Mouse (Mus musculus): Measurements from ENCODE around the gene Zfp423. TPM values are rescaled to one million over a fixed set of nuclear protein-coding genes. Genes with fewer than 3 reads are reported as not detected.

The Zfp423 gene
- polyA plus RNA-seq, 1 experiment from 2014 or later: 24.8 TPM

- H3K9me3 ChIP-seq (replicated peaks): no peaks in the 10 kb centered on the region
- H3K27me3 ChIP-seq (ENCODE audit: low read depth, poor library complexity, severe bottlenecking): no peaks in the 10 kb centered on the region
- no peak overlapping the region for H3K4me3 ChIP-seq
- peak overlapping the region; percentile 55; the same call in 1 of the 2 replicates for H3K27ac ChIP-seq (replicated peaks)
- H3K36me3 ChIP-seq: peaks cover 3% of the 10 kb centered on the region; the same call in 1 of the 2 replicates
- H3K4me1 ChIP-seq: peaks cover 64% of the 10 kb centered on the region
- DNase-seq (ENCODE audit: low spot score): no peak
- 85% methylated on average over 6 of the region's 6 CpGs for WGBS
These were observed 247.4 kb downstream of the Zfp423 start for GRCm38 (mm10) chr8:87711955-87712354.

GRCm38 (mm10) chr8:87708127-87708637, 251.2 kb downstream of the Zfp423 start:
- no peaks in the 10 kb centered on the region for H3K36me3 ChIP-seq
- H3K9me3 ChIP-seq (replicated peaks): no peaks in the 10 kb centered on the region
- H3K27me3 ChIP-seq (ENCODE audit: low read depth, poor library complexity, severe bottlenecking): no peaks in the 10 kb centered on the region
- peaks cover 64% of the 10 kb centered on the region for H3K4me1 ChIP-seq
- DNase-seq (ENCODE audit: low spot score): no peak
- WGBS: 22% methylated on average over 11 of the region's 11 CpGs
- peak overlapping the region; percentile 80 for H3K27ac ChIP-seq (replicated peaks)
- H3K4me3 ChIP-seq: no peak overlapping the region

- Histone ChIP-seq H3K36me3 (0 out of 2 replicates have a peak, but pooled peaks cover under 1% of the 10 kb centered on the region), H3K27ac (replicated peaks) (no peak overlapping the region; the same call in 1 of the 2 replicates), H3K4me3 (no peak overlapping the region), H3K4me1 (peaks cover 64% of the 10 kb centered on the region), H3K27me3 (ENCODE audit: low read depth, poor library complexity, severe bottlenecking) (no peaks in the 10 kb centered on the region), H3K9me3 (replicated peaks) (no peaks in the 10 kb centered on the region)
- 82% methylated on average over 17 of the region's 17 CpGs for WGBS
- no peak for DNase-seq (ENCODE audit: low spot score)
These were observed 252.2 kb downstream of the Zfp423 start for GRCm38 (mm10) chr8:87707176-87707575.

GRCm38 (mm10) chr8:87704756-87705155, 254.6 kb downstream of the Zfp423 start:
- Histone ChIP-seq H3K9me3 (replicated peaks) (no peaks in the 10 kb centered on the region), H3K4me1 (peaks cover 65% of the 10 kb centered on the region), H3K4me3 (no peak overlapping the region), H3K27ac (replicated peaks) (no peak overlapping the region), H3K27me3 (ENCODE audit: low read depth, poor library complexity, severe bottlenecking) (no peaks in the 10 kb centered on the region), H3K36me3 (0 out of 2 replicates have a peak, but pooled peaks cover 7% of the 10 kb centered on the region)
- WGBS: 98% methylated on average over 3 of the region's 3 CpGs
- no peak for DNase-seq (ENCODE audit: low spot score)

- H3K4me3 ChIP-seq: no peak overlapping the region
- 40% methylated on average over 10 of the region's 10 CpGs for WGBS
- peak overlapping the region; percentile 74 for H3K27ac ChIP-seq (replicated peaks)
- no peaks in the 10 kb centered on the region for H3K9me3 ChIP-seq (replicated peaks)
- H3K36me3 ChIP-seq: 0 out of 2 replicates have a peak, but pooled peaks cover 7% of the 10 kb centered on the region
- H3K4me1 ChIP-seq: peaks cover 52% of the 10 kb centered on the region
- no peaks in the 10 kb centered on the region for H3K27me3 ChIP-seq (ENCODE audit: low read depth, poor library complexity, severe bottlenecking)
- no peak for DNase-seq (ENCODE audit: low spot score)
These were observed 256.5 kb downstream of the Zfp423 start for GRCm38 (mm10) chr8:87702790-87703311.

GRCm38 (mm10) chr8:87702051-87702521, 257.3 kb downstream of the Zfp423 start:
- no peaks in the 10 kb centered on the region for H3K27me3 ChIP-seq (ENCODE audit: low read depth, poor library complexity, severe bottlenecking)
- DNase-seq (ENCODE audit: low spot score): no peak
- H3K9me3 ChIP-seq (replicated peaks): no peaks in the 10 kb centered on the region
- 72% methylated on average over 8 of the region's 8 CpGs for WGBS
- H3K4me1 ChIP-seq: peaks cover 55% of the 10 kb centered on the region
- peak overlapping the region; percentile 74 for H3K27ac ChIP-seq (replicated peaks)
- H3K36me3 ChIP-seq: 0 out of 2 replicates have a peak, but pooled peaks cover 7% of the 10 kb centered on the region
- no peak overlapping the region for H3K4me3 ChIP-seq

- H3K4me1 ChIP-seq: peaks cover 57% of the 10 kb centered on the region
- DNase-seq (ENCODE audit: low spot score): no peak
- no peaks in the 10 kb centered on the region for H3K27me3 ChIP-seq (ENCODE audit: low read depth, poor library complexity, severe bottlenecking)
- H3K36me3 ChIP-seq: 0 out of 2 replicates have a peak, but pooled peaks cover 7% of the 10 kb centered on the region
- WGBS: 76% methylated on average over 4 of the region's 4 CpGs
- H3K9me3 ChIP-seq (replicated peaks): no peaks in the 10 kb centered on the region
- H3K4me3 ChIP-seq: no peak overlapping the region
- H3K27ac ChIP-seq (replicated peaks): peak overlapping the region; percentile 74; the same call in 1 of the 2 replicates
These were observed 257.8 kb downstream of the Zfp423 start for GRCm38 (mm10) chr8:87701583-87701982.

- H3K4me1 ChIP-seq: peaks cover 69% of the 10 kb centered on the region
- DNase-seq (ENCODE audit: low spot score): no peak
- H3K4me3 ChIP-seq: no peak overlapping the region
- H3K9me3 ChIP-seq (replicated peaks): no peaks in the 10 kb centered on the region
- 0 out of 2 replicates have a peak, but pooled peaks cover 10% of the 10 kb centered on the region for H3K36me3 ChIP-seq
- WGBS: 64% methylated on average over 12 of the region's 12 CpGs
- H3K27me3 ChIP-seq (ENCODE audit: low read depth, poor library complexity, severe bottlenecking): no peaks in the 10 kb centered on the region
- H3K27ac ChIP-seq (replicated peaks): no peak overlapping the region
These were observed 259.1 kb downstream of the Zfp423 start for GRCm38 (mm10) chr8:87700321-87700720.

- Histone ChIP-seq H3K4me1 (peaks cover 73% of the 10 kb centered on the region), H3K36me3 (0 out of 2 replicates have a peak, but pooled peaks cover 8% of the 10 kb centered on the region), H3K4me3 (no peak overlapping the region), H3K27ac (replicated peaks) (no peak overlapping the region), H3K9me3 (replicated peaks) (no peaks in the 10 kb centered on the region), H3K27me3 (ENCODE audit: low read depth, poor library complexity, severe bottlenecking) (no peaks in the 10 kb centered on the region)
- 64% methylated on average over 9 of the region's 9 CpGs for WGBS
- no peak for DNase-seq (ENCODE audit: low spot score)
These were observed 262.3 kb downstream of the Zfp423 start for GRCm38 (mm10) chr8:87697127-87697526.

- 69% methylated on average over 4 of the region's 4 CpGs for WGBS
These were observed 265.7 kb downstream of the Zfp423 start for GRCm38 (mm10) chr8:87693741-87694140.

GRCm38 (mm10) chr8:87690100-87691095, 269.0 kb downstream of the Zfp423 start:
- peak; percentile 38 for DNase-seq (ENCODE audit: low spot score)
- Histone ChIP-seq H3K9me3 (replicated peaks) (no peaks in the 10 kb centered on the region), H3K27ac (replicated peaks) (peak overlapping the region; percentile 83), H3K27me3 (ENCODE audit: low read depth, poor library complexity, severe bottlenecking) (no peaks in the 10 kb centered on the region), H3K4me1 (peaks cover 100% of the 10 kb centered on the region), H3K36me3 (peaks cover 25% of the 10 kb centered on the region), H3K4me3 (peak overlapping the region; percentile 22; the same call in 1 of the 2 replicates)
- 40% methylated on average over 28 of the region's 28 CpGs for WGBS

More at GRCm38 (mm10) chr8:87693741-87694140, 265.7 kb downstream of the Zfp423 start:
- Histone ChIP-seq H3K27ac (replicated peaks) (peak overlapping the region; percentile 50), H3K9me3 (replicated peaks) (no peaks in the 10 kb centered on the region), H3K27me3 (ENCODE audit: low read depth, poor library complexity, severe bottlenecking) (no peaks in the 10 kb centered on the region), H3K36me3 (0 out of 2 replicates have a peak, but pooled peaks cover 3% of the 10 kb centered on the region), H3K4me1 (peaks cover 96% of the 10 kb centered on the region), H3K4me3 (no peak overlapping the region)
- no peak for DNase-seq (ENCODE audit: low spot score)

GRCm38 (mm10) chr8:87689192-87689591, 270.2 kb downstream of the Zfp423 start:
- no peak overlapping the region for H3K4me3 ChIP-seq
- peaks cover 37% of the 10 kb centered on the region for H3K36me3 ChIP-seq
- no peak for DNase-seq (ENCODE audit: low spot score)
- H3K4me1 ChIP-seq: peaks cover 100% of the 10 kb centered on the region
- no peaks in the 10 kb centered on the region for H3K27me3 ChIP-seq (ENCODE audit: low read depth, poor library complexity, severe bottlenecking)
- peak overlapping the region; percentile 83 for H3K27ac ChIP-seq (replicated peaks)
- 75% methylated on average over 6 of the region's 6 CpGs for WGBS
- H3K9me3 ChIP-seq (replicated peaks): no peaks in the 10 kb centered on the region
